Mouse (Mus musculus): Measurements from ENCODE around the gene Rap1gap2.

GRCm38 (mm10) chr11:74621974-74622669 lies 11.4 kb upstream of the Rap1gap2 start:
- TF ChIP-seq POLR2A (IDR thresholded peaks at IDR 0.05; ENCODE audit: borderline replicate concordance, extremely low read depth, low read depth, low read length) (no peak), CTCF (IDR thresholded peaks at IDR 0.05; ENCODE audit: insufficient read depth, low read length) (no peak)
